Mouse (Mus musculus) lung, postnatal 0 days (tissue): Measurements from ENCODE around the gene Maco1.

Experiments used
- CTCF ChIP-seq: IDR thresholded peaks from 2 replicates; pipeline ENCODE4 v1.5.1; 2016; ENCODE audit warnings: antibody characterized with exemption, mild to moderate bottlenecking
- EP300 ChIP-seq: IDR thresholded peaks from 2 replicates; pipeline ENCODE4 v1.6.1; 2016; ENCODE audit warnings: antibody characterized with exemption, mild to moderate bottlenecking, control low read depth

DNA sequence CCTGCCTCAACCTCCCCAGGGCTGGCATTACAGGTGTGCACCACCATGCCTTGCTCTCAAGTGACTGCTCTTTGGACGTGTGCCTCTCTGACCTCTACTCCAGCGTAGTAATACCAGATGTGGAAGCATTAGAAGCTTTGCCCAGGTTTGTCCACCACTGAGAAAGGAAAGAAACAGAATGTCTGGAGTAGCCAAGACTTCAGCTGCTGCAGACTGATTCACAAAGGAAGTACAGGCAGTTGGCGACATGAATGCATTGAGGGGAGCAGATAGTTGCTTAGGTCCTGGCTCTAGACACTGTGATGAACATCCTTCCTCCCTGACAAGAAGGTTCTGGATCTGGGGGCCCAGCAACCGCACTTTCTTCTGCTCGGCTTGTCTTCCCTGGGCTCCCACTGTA lies 2.9 kb upstream of the Maco1 start:
- no peak for TF ChIP-seq CTCF
- TF ChIP-seq EP300: no peak
